Mouse (Mus musculus) Patski (cell line): ENCODE measurements around the gene C1qtnf3. TPM values are rescaled to one million over a fixed set of nuclear protein-coding genes. Genes with fewer than 3 reads are reported as not detected.

ENCODE experiments used
- ATAC-seq: fragments of 100-300 bp; one replicate; pipeline ENCODE4 v1.8.0; 2021
- CTCF ChIA-PET: fragments of 350-600 bp; sonication (Branson Sonifier 250); formaldehyde crosslinking; loops from one replicate; lab custom pipeline; 2022; ENCODE audit warnings: inconsistent platforms; lab: Charles Lee
- POLR2A ChIA-PET: fragments of 350-600 bp; sonication (Branson Sonifier 250); formaldehyde crosslinking; loops from one replicate; lab custom pipeline; 2022; ENCODE audit warnings: antibody characterized with exemption, inconsistent platforms; lab: Charles Lee
- DNase-seq: peaks from one replicate; pipeline ENCODE4 v3.0.0-alpha.2; 2011; ENCODE audit warnings: low read depth, low spot score
- H3K27me3 ChIP-seq: fragments of 371-371 bp; one replicate; pipeline ENCODE4 v1.5.1; 2021
- CTCF ChIP-seq: fragments of 100-300 bp; IDR thresholded peaks from one replicate; pipeline ENCODE4 v1.5.1; 2021
- in situ Hi-C: fragments of 300-500 bp; cut with MboI; formaldehyde crosslinking; loops from 3 replicates; pipeline ENCODE4 v1.11.1; 2018; ENCODE audit warnings: low pct_unique_long_range_greater_than_20kb, mixed read lengths
- polyA plus RNA-seq: library from polyadenylated mRNA; unstranded; gene quantifications from one replicate; pipeline ENCODE4 v1.2.3, GENCODE M21; 2021

The C1qtnf3 gene
- 0.05 TPM for polyA plus RNA-seq

DNA sequence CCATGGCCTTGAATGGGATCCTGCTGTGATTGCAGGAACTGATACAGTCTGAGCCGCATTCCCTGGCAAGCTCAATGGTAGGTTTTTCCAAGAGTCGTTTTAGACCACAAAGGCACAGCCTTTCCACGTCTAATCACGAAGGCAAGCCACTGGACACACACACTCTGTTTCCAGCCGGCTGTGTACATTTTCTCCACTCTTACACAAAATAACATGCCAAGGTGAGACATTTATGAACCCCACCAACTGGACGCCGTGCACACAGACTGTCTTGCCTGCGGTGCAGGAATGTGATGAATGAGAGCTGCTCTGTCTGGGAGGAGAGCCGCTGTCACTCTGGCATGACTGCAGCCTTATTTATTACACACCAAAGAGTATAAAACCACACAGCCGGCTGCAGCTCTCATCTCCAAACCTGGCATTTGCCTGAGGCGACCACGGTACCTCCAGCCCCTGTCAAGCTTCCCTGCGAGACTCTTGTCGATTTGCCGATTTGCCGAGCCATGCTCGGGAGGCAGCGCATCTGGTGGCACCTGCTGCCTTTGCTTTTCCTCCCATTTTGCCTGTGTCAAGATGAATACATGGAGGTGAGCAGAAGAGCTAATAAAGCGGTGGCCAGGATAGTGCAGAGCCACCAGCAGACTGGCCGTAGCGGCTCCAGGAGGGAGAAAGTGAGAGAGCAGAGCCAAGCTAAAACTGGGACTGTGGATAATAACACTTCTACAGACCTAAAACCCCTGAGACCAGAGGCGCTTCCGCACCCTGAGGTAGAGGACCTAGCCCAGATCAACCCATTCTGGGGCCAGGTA, at the start of gene C1qtnf3:
C1qtnf3 (plus strand) TSS at position 382 of the 809 bp plus-strand sequence.
- H3K27me3 ChIP-seq: no peaks in the 10 kb centered on the region
- CTCF ChIA-PET: interaction anchor here (1.1 kb wide), 1 partner anchor 19 kb away, joined by 3 read pairs; no protein-coding TSS in a partner anchor
- TF ChIP-seq CTCF: no peak
- peak; percentile 60 for ATAC-seq
- no peak for DNase-seq
- POLR2A ChIA-PET: no interaction called here
- in situ Hi-C loops: no loop called here

DNA sequence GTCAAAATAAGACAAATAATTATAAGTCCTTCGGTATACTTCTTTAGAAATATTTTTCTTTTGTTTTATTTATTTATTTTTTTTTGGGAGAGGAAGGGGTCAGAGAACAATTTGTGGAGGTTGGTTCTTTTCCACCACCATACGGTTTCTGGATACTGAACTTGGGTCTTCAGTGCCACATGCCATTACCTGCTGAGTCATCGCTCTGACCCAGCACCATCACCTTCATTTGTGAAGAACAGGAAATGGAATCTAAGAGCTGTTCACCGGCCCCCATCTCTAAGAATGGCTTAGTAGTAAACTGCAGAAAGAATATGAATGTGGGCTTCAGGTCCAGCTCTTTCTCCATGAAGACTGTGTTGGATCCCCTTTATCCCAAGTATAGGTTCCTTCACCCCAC, 49.8 kb upstream of the C1qtnf3 start:
- POLR2A ChIA-PET: no interaction called here
- no peaks in the 10 kb centered on the region for H3K27me3 ChIP-seq
- in situ Hi-C loops: loop anchor here (5.0 kb wide), 1 partner anchor 405 kb away; no protein-coding TSS in a partner anchor
- no peak for TF ChIP-seq CTCF
- CTCF ChIA-PET: interaction anchor here (0.8 to 3.6 kb wide), 4 partner anchors 15 to 419 kb away, joined by 3 to 31 read pairs (median 3); no protein-coding TSS in a partner anchor
- DNase-seq (no peak), ATAC-seq (no peak)

DNA sequence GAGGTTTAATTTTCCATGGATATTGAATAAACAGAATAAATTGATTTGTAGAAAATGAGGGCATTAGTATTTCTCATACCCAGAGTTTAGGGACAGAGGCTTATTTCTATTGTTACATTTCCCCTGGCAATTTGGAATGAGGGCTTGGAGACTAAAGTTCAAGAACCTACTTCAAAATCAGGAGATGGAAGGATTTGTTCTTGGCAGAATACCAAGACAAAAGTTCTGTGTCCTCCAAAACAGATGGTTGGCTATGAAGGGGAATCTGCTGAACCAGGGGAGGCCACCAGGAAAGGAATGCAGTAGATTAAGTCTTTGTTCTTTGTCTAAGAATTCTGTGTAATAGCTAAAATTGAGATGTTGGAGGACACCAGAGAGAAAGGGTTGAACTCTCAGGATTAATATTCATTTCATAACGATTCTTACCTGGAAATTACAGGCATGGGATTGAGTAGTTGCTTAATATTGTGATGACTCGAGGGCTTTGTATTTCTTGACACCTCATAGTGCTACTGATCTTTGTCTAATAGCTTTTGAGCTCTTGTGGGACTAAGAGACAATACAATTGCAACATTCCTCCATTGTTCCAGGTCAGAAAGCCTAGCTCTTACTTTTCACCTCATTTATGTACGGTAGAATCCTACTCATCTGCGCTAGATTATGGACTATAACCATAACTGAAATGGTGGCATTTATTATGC, 35.4 kb upstream of the C1qtnf3 start:
- in situ Hi-C loops: no loop called here
- ATAC-seq (peak; percentile 35), DNase-seq (no peak)
- TF ChIP-seq CTCF: no peak
- ChIA-PET CTCF (no interaction called here), POLR2A (no interaction called here)
- H3K27me3 ChIP-seq: peaks cover 24% of the 10 kb centered on the region

DNA sequence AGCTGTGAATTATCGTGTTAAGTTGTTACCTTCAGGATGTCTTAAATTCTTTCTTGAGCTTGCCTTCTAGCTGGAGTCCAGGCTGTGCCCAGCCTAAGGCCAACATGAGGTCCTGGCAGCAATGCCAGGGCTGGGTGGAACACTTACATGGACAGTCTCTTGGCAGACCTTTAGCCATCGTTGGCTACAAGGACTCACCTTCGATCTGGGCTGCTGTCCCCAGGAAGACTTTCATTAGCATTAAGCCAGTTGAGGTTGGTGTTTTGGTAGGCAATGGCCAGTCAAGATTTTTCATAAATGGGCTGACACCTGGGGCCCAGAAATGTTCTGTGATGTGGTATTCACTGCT, 34.8 kb upstream of the C1qtnf3 start:
- H3K27me3 ChIP-seq: peaks cover 19% of the 10 kb centered on the region
- in situ Hi-C loops: no loop called here
- ATAC-seq: no peak
- DNase-seq: no peak
- ChIA-PET CTCF (no interaction called here), POLR2A (no interaction called here)
- TF ChIP-seq CTCF: no peak

DNA sequence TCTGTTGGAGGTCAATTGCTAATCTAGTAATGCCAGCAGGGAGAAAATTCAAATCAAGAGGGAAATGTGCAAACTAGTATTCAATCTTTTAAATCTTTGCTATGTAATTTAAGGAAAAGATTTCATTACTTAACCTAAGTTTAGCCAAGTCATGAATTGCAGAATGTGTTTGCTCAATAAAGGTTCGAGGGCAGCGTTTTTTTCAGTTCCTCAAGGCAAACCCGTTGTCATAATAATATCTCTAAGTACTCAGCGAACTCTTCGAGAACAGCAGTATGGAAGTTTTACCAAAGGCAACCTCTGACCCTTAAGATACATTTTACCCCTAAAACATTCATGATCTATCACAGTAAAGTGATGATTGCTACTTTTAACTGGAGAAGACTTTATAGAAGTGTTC, 31.9 kb upstream of the C1qtnf3 start:
- H3K27me3 ChIP-seq: peaks cover 13% of the 10 kb centered on the region
- no peak for TF ChIP-seq CTCF
- CTCF ChIA-PET: interaction anchor here (0.7 to 2.2 kb wide), 8 partner anchors 22 to 487 kb away, joined by 3 to 16 read pairs (median 4); partner anchors contain the start of gene Rxfp3
- ATAC-seq (no peak), DNase-seq (no peak)
- in situ Hi-C loops: loop anchor here (5.0 kb wide), 2 partner anchors 402 to 462 kb away; no protein-coding TSS in a partner anchor
- POLR2A ChIA-PET: no interaction called here

DNA sequence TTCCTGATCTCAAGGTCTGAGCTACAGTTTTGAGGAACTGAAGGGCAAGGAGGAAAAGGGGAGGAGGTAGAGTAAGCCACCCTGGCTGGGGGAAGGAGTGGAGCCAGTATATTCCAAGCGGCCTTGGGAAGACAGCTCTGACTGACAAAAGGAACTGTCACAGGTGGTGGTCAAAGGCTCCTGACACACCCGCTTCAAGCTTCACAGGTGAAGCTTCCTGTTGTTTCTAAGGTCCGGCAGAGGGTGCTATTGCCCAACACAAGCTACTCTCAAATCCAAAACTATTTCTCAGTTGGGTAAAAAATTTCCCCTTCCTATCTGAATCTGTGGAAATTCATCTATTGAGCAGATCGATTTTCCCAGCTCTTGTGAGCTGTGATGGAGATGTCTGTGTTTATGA, 31.1 kb upstream of the C1qtnf3 start:
- H3K27me3 ChIP-seq: peaks cover 6% of the 10 kb centered on the region
- ATAC-seq: peak; percentile 34
- ChIA-PET POLR2A (interaction anchor here (0.6 to 1.1 kb wide), 2 partner anchors 116 to 1115 kb away, joined by 4 to 7 read pairs; partner anchors contain the start of gene Rxfp3), CTCF (interaction anchor here (0.6 to 2.2 kb wide), 15 partner anchors 12 to 486 kb away, joined by 3 to 16 read pairs (median 3); partner anchors contain the start of genes Rxfp3 and Slc45a2)
- in situ Hi-C loops: loop anchor here (5.0 kb wide), 2 partner anchors 401 to 461 kb away; no protein-coding TSS in a partner anchor
- no peak for DNase-seq
- peak; percentile 68 for TF ChIP-seq CTCF

DNA sequence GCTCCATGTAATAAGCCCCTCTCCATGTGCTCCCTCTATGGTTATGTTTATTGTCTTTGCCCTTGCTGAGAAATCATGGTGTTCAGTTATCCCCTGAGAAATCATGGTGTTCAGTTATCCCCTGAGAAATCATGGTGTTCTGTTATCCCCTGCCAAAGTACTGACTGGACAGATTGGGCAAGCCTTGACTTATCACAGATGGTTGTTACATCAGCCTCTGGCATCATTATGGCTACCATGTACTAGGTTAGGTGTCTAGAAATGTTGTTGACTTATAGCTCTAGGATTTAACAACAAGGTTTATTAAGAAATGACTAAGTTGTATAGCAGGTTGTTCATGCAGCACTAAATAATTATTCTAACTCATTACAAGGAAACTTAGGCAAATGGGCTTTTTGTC, 30.1 kb upstream of the C1qtnf3 start:
- in situ Hi-C loops: loop anchor here (5.0 kb wide), 2 partner anchors 400 to 460 kb away; no protein-coding TSS in a partner anchor
- peaks cover 5% of the 10 kb centered on the region for H3K27me3 ChIP-seq
- POLR2A ChIA-PET: no interaction called here
- DNase-seq (no peak), ATAC-seq (no peak)
- no peak for TF ChIP-seq CTCF
- CTCF ChIA-PET: interaction anchor here (1.4 to 2.2 kb wide), 4 partner anchors 13 to 457 kb away, joined by 3 to 16 read pairs (median 4); no protein-coding TSS in a partner anchor

DNA sequence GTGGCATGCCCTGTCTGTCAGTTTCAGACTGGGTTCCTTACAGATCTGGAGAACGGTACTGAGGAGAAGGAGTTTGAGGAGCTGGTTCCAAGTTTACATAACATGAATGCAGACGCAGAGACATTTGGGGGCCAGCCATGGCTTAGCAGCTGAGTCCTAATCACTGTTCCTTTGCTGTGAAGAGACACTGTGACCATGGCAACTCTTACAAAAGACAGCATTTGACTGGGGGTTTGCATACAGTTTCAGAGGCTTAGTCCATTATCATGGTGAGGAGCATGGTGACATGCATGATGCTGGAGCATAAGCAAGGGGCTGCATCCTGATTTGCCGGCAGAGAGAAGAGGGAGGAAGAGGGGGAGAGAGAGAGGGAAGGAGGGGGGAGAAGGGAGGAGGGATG, 29.6 kb upstream of the C1qtnf3 start:
- DNase-seq: no peak
- ChIA-PET CTCF (interaction anchor here (2.2 kb wide), 1 partner anchor 457 kb away, joined by 16 read pairs; no protein-coding TSS in a partner anchor), POLR2A (no interaction called here)
- no peak for TF ChIP-seq CTCF
- ATAC-seq: no peak
- H3K27me3 ChIP-seq: peaks cover under 1% of the 10 kb centered on the region
- in situ Hi-C loops: loop anchor here (5.0 kb wide), 2 partner anchors 400 to 460 kb away; no protein-coding TSS in a partner anchor

DNA sequence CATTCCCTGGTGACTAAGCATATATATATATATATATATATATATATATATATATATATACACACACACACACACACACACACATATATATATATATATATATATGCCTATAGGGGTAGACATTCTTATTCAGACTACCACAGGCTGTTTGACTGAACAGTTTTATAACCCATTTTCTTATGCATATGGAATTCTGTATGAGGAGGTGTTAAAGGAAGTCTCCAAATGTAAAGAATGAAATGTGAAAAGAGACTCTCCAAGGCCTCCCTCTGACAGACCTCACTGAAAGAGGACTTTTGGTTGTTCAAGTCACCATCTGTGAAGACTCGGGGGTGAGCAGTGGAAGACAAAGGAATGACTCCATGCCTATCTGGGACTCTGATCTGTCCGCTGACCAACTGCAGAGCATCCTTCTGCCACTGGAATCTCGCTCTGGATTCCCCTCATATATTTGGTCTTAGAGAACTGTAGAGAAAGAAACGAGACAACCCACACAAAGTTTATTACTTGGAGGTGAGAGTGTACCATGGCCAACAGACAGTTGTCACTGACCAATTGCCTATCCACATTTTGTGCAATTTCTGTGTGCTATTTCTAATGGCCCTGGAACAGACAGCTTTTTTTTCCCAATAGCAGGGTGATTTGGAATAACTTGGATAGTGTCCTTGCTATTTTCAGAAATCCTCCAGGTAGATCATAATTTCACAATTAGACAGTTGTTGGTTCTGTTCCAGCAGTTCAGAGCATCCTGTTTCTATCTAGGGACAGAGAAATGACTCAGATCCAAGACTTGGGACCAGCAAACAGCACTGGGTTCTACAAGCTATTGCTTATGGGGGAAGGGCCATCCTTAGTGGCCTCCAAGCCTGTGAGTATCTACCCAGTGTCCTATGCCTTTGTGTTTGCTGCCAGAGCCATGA, 28.8 kb upstream of the C1qtnf3 start:
- no peak for ATAC-seq
- ChIA-PET POLR2A (no interaction called here), CTCF (no interaction called here)
- in situ Hi-C loops: loop anchor here (5.0 kb wide), 2 partner anchors 399 to 459 kb away; no protein-coding TSS in a partner anchor
- no peak for TF ChIP-seq CTCF
- H3K27me3 ChIP-seq: peaks cover 4% of the 10 kb centered on the region
- no peak for DNase-seq
